ENCODE assay signal across 8 mouse cellular contexts in the genomic region with DNA sequence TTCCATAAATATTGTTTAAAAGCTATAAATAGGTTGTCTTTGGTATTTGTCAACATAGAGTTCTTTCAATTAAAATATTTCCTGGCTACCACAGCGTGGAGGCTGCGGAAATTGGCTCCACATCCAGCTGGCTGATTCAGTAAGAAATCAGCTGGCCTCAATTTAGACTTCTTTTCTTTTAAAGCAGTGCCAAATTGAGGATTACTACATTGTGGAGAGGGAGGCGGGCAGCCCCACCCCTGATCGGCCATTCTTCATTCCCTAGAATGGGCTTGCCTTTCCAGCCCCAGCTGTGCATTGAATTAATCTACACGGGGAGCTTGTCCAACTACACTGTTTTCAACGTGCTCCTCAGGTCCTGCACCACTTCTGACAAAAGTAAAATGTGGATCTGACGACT.
DNase-seq lines count a peak whose midpoint lies in the region; ATAC-seq and TF ChIP-seq lines count a peak whose summit lies in the region.

No protein-coding gene starts in this region.

- peak; percentile 31 for TF ChIP-seq EP300 in lung, postnatal 0 days (IDR thresholded peaks at IDR 0.05)

- no peaks in the 10 kb centered on the region for H3K27me3 ChIP-seq in lung, postnatal 0 days (replicated peaks; ENCODE audit: insufficient read depth, low read length)

- H3K4me3 ChIP-seq in lung, postnatal 0 days (ENCODE audit: low read depth, low read length): peak overlapping the region; percentile 14; the same call in 1 of the 2 replicates

- H3K4me2 ChIP-seq in lung, postnatal 0 days (replicated peaks; ENCODE audit: low read depth, low read length): peak overlapping the region; percentile 45

- H3K27ac ChIP-seq in lung, postnatal 0 days (ENCODE audit: low read length): peak overlapping the region; percentile 57

- peak; percentile 0 to 20 for DNase-seq in urinary bladder, postnatal 36 days (ENCODE audit: low spot score in 2 of 2)
- DNase-seq in urinary bladder, adult 18-20 months (ENCODE audit: low spot score in 2 of 2): no peak
- peak; percentile 4 to 9 for DNase-seq in frontal cortex, postnatal 25 days (ENCODE audit: low spot score in 2 of 2)
- peak; percentile 13 to 51 for DNase-seq in layer of hippocampus, adult 18-20 months (ENCODE audit: low spot score in 2 of 2)
- peak; percentile 75 for DNase-seq in lung, postnatal 0 days (ENCODE audit: low spot score)
- DNase-seq in right cerebral cortex, adult 2 months (ENCODE audit: low spot score in 2 of 2): peak; percentile 27 to 28
- no peak for DNase-seq in adrenal gland, postnatal 4 days (ENCODE audit: low spot score in 2 of 2)
- no peak for DNase-seq in spleen, adult 12 weeks (ENCODE audit: low spot score)

- TF ChIP-seq CTCF in lung, postnatal 0 days (IDR thresholded peaks at IDR 0.05): no peak

- no peaks in the 10 kb centered on the region for H3K9me3 ChIP-seq in lung, postnatal 0 days (ENCODE audit: low read length)

- no peaks in the 10 kb centered on the region for H3K36me3 ChIP-seq in lung, postnatal 0 days (ENCODE audit: insufficient read depth, low read length)

- H3K9ac ChIP-seq in lung, postnatal 0 days (replicated peaks; ENCODE audit: low read depth): no peak overlapping the region

- no peaks in the 10 kb centered on the region for H3K4me1 ChIP-seq in lung, postnatal 0 days (ENCODE audit: insufficient read depth, low read depth, low read length)

- peak; percentile 77 for ATAC-seq in lung, postnatal 0 days

- WGBS in lung, postnatal 0 days: 23% methylated on average over 7 of the region's 7 CpGs

Comparison
In these comparisons a context has a peak if more than half of its experiments do, and no peak if none do; other contexts are left out.
1. DNase-seq: peak in urinary bladder, postnatal 36 days (2 of 2), frontal cortex, postnatal 25 days (2 of 2), layer of hippocampus, adult 18-20 months (2 of 2), lung, postnatal 0 days (single experiment) and right cerebral cortex, adult 2 months (2 of 2); none in urinary bladder, adult 18-20 months (0 of 2), adrenal gland, postnatal 4 days (0 of 2) and spleen, adult 12 weeks (single experiment).